Mouse (Mus musculus) cerebellum, adult 2 months (tissue): ENCODE measurements around the gene Tomm7. TPM values are rescaled to one million over a fixed set of nuclear protein-coding genes. Genes with fewer than 3 reads are reported as not detected.

Experiments used
- DNase-seq, 2 experiments: peaks; one replicate each; pipeline ENCODE4 v3.0.0; 2021
- H3K27ac ChIP-seq: fragments of 200-500 bp; 2 replicates; pipeline ENCODE4 v1.5.1; 2012; ENCODE audit warnings: low read length, control low read depth, inconsistent platforms; ENCODE audit not compliant: insufficient read depth
- H3K27me3 ChIP-seq: fragments of 200-500 bp; 2 replicates; pipeline ENCODE4 v1.6.1; 2012; ENCODE audit warnings: inconsistent platforms, mild to moderate bottlenecking, low read length, moderate library complexity; ENCODE audit not compliant: control insufficient read depth, insufficient read depth
- H3K4me1 ChIP-seq: fragments of 200-500 bp; 2 replicates; pipeline ENCODE4 v1.6.1; 2011; ENCODE audit warnings: low read length; ENCODE audit not compliant: control insufficient read depth, insufficient read depth
- H3K4me3 ChIP-seq: fragments of 200-500 bp; replicated peaks from 2 replicates; pipeline ENCODE3; 2011; ENCODE audit warnings: mild to moderate bottlenecking, low read depth, low read length, control low read depth; ENCODE audit not compliant: insufficient read depth
- CTCF ChIP-seq: fragments of 200-500 bp; IDR thresholded peaks from 2 replicates; pipeline ENCODE4 v1.5.1; 2011; ENCODE audit warnings: low read depth, mild to moderate bottlenecking, control low read depth, low read length, moderate library complexity, borderline replicate concordance; ENCODE audit not compliant: insufficient read depth
- POLR2A ChIP-seq: fragments of 200-500 bp; IDR thresholded peaks from 2 replicates; pipeline ENCODE4 v1.6.1; 2011; ENCODE audit warnings: low read length, control low read depth, borderline replicate concordance; ENCODE audit not compliant: insufficient read depth
- WGBS: fragments of 180-500 bp; shearing (Covaris S2); methylation state at CpG from one replicate; pipeline ENCODE4 v1.1.7; 2018; 5-methylcytosine and 5-hydroxymethylcytosine counted together
- polyA plus RNA-seq: library from polyadenylated mRNA; depleted of rRNA; stranded (reverse); fragments of >200 nt; gene quantifications from 2 replicates; pipeline ENCODE4 v1.2.3, GENCODE M21; 2012

Tomm7 gene
- polyA plus RNA-seq, 1 experiment, result 90.0 TPM

GRCm38 (mm10) chr5:23865941-23866340 is 22.0 kb upstream of the Tomm7 start:
- no peak for TF ChIP-seq CTCF
- no peak for TF ChIP-seq POLR2A
- no peaks in the 10 kb centered on the region for H3K4me1 ChIP-seq
- 80% methylated on average over 5 of the region's 5 CpGs for WGBS
- DNase-seq, result no peak
- no peaks in the 10 kb centered on the region for H3K27me3 ChIP-seq
- H3K27ac ChIP-seq, result no peak overlapping the region
- no peak overlapping the region for H3K4me3 ChIP-seq

GRCm38 (mm10) chr5:23864054-23864965 is 20.3 kb upstream of the Tomm7 start:
- TF ChIP-seq CTCF (no peak), POLR2A (no peak)
- H3K4me3 ChIP-seq, result no peak overlapping the region
- WGBS, result 79% methylated on average over 13 of the region's 13 CpGs
- no peaks in the 10 kb centered on the region for H3K4me1 ChIP-seq
- DNase-seq, result no peak
- H3K27ac ChIP-seq, result no peak overlapping the region
- H3K27me3 ChIP-seq, result no peaks in the 10 kb centered on the region

GRCm38 (mm10) chr5:23863166-23864053 is 19.4 kb upstream of the Tomm7 start:
- WGBS, result 83% methylated on average over 7 of the region's 7 CpGs
- no peaks in the 10 kb centered on the region for H3K4me1 ChIP-seq
- H3K27me3 ChIP-seq, result no peaks in the 10 kb centered on the region
- H3K4me3 ChIP-seq, result no peak overlapping the region
- no peak overlapping the region for H3K27ac ChIP-seq
- TF ChIP-seq POLR2A, result no peak
- no peak for TF ChIP-seq CTCF
- no peak for DNase-seq

GRCm38 (mm10) chr5:23862291-23862690 is 18.3 kb upstream of the Tomm7 start:
- Histone ChIP-seq H3K4me1 (no peaks in the 10 kb centered on the region), H3K27ac (no peak overlapping the region), H3K27me3 (no peaks in the 10 kb centered on the region), H3K4me3 (no peak overlapping the region)
- no peak for TF ChIP-seq CTCF
- no peak for TF ChIP-seq POLR2A
- no peak for DNase-seq
- WGBS, result 25% methylated on average over 5 of the region's 5 CpGs

- no peaks in the 10 kb centered on the region for H3K27me3 ChIP-seq
- H3K4me1 ChIP-seq, result no peaks in the 10 kb centered on the region
- DNase-seq, result no peak
- no peak overlapping the region for H3K27ac ChIP-seq
- TF ChIP-seq CTCF, result no peak
- no peak for TF ChIP-seq POLR2A
- WGBS, result 94% methylated on average over 9 of the region's 9 CpGs
- H3K4me3 ChIP-seq, result no peak overlapping the region
Measured at GRCm38 (mm10) chr5:23861721-23862120, 17.8 kb upstream of the Tomm7 start.

- Histone ChIP-seq H3K27ac (no peak overlapping the region), H3K4me1 (no peaks in the 10 kb centered on the region), H3K4me3 (no peak overlapping the region), H3K27me3 (no peaks in the 10 kb centered on the region)
- TF ChIP-seq CTCF (no peak), POLR2A (no peak)
- DNase-seq, result no peak
- 68% methylated on average over 5 of the region's 5 CpGs for WGBS
Measured at GRCm38 (mm10) chr5:23859896-23860295, 15.9 kb upstream of the Tomm7 start.

- no peaks in the 10 kb centered on the region for H3K27me3 ChIP-seq
- WGBS, result 89% methylated on average over 1 of the region's 1 CpGs
- DNase-seq, result no peak
Measured at GRCm38 (mm10) chr5:23859087-23859718, 15.2 kb upstream of the Tomm7 start.

More at GRCm38 (mm10) chr5:23859087-23859718, 15.2 kb upstream of the Tomm7 start:
- no peaks in the 10 kb centered on the region for H3K4me1 ChIP-seq
- TF ChIP-seq POLR2A (no peak), CTCF (no peak)
- H3K4me3 ChIP-seq, result no peak overlapping the region
- no peak overlapping the region for H3K27ac ChIP-seq
